Mouse (Mus musculus): ENCODE results near the gene Sohlh2. TPM values are rescaled to one million over a fixed set of nuclear protein-coding genes. Genes with fewer than 3 reads are reported as not detected.
"Not testable (repeated sequence)": the region's sequence is repeated elsewhere in the genome, so short reads cannot be mapped to it uniquely, and the experiment has no call there.

Gene Sohlh2
- polyA plus RNA-seq, 1 experiment from 2014 or later, result not detected

- TF ChIP-seq CTCF (IDR thresholded peaks at IDR 0.05), result no peak
These were observed 13.9 kb downstream of the Sohlh2 start for GRCm38 (mm10) chr3:55195581-55196327.

DNA sequence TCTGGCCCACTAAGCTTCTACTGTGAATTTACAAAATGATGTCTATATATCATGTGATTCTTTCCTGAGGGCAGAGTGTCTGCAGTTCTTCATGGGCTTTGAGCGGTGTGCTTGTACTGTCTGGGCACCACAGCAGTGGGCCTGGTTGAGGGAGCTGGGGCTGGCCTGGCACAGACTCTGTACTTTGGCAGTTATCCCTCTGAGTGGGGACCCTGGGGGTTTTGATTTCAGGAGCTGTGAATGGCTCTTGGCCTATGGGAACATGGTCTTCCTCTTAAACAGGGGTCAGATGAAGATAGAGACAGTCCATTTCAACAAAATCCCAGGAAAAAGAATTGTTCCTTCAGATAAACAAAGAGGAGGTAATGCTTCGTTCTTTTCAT lies 14.5 kb downstream of the Sohlh2 start:
- in situ Hi-C loops (cut with MboI; ENCODE audit: low pct_unique_long_range_greater_than_20kb), result no loop called here
- CTCF ChIA-PET, result interaction anchor here (1.0 kb wide), 1 partner anchor 43 kb away, joined by 3 read pairs; no protein-coding TSS in a partner anchor
- POLR2A ChIA-PET, result no interaction called here
- TF ChIP-seq CTCF (IDR thresholded peaks at IDR 0.05), result no peak
- no peaks in the 10 kb centered on the region for H3K27me3 ChIP-seq
- ATAC-seq (no peak), DNase-seq (ENCODE audit: low read depth, low spot score) (no peak)

More at GRCm38 (mm10) chr3:55195581-55196327, 13.9 kb downstream of the Sohlh2 start:
- DNase-seq (ENCODE audit: low read depth, low spot score) (no peak), ATAC-seq (no peak)
- ChIA-PET CTCF (interaction anchor here (1.0 kb wide), 1 partner anchor 43 kb away, joined by 3 read pairs; no protein-coding TSS in a partner anchor), POLR2A (no interaction called here)
- in situ Hi-C loops (cut with MboI; ENCODE audit: low pct_unique_long_range_greater_than_20kb), result no loop called here
- H3K27me3 ChIP-seq, result no peaks in the 10 kb centered on the region

- H3K27me3 ChIP-seq; in situ Hi-C loops (cut with MboI; ENCODE audit: low pct_unique_long_range_greater_than_20kb); CTCF ChIA-PET; POLR2A ChIA-PET; ATAC-seq; DNase-seq (ENCODE audit: low read depth, low spot score): not testable (repeated sequence)
These were observed 21.8 kb downstream of the Sohlh2 start for GRCm38 (mm10) chr3:55203621-55204020.

DNA sequence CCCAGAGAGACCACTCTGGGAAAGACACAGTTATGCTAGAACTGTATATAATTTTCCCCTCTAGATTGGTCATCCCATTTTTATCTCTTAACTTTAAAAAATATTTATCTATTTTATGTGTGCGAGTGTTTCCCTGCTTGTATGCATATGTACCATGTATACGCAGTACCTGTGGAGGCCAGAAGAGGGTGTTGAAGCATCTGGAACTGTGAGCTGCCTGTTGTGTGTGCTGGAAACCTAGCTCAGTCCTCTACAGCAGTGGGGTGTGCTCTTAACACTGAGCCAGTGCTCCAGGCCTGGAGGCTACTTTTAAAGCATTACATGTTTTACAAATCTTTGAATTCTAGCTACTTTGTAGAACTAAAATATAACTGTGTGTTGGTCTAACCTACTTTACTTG lies 24.6 kb downstream of the Sohlh2 start:
- peak; percentile 58 for TF ChIP-seq CTCF (IDR thresholded peaks at IDR 0.05)
- ATAC-seq (no peak), DNase-seq (ENCODE audit: low read depth, low spot score) (no peak)
- ChIA-PET POLR2A (no interaction called here), CTCF (interaction anchor here (0.6 to 1.7 kb wide), 7 partner anchors 16 to 148 kb away, joined by 3 to 5 read pairs (median 3); no protein-coding TSS in a partner anchor)
- in situ Hi-C loops (cut with MboI; ENCODE audit: low pct_unique_long_range_greater_than_20kb), result no loop called here
- no peaks in the 10 kb centered on the region for H3K27me3 ChIP-seq

DNA sequence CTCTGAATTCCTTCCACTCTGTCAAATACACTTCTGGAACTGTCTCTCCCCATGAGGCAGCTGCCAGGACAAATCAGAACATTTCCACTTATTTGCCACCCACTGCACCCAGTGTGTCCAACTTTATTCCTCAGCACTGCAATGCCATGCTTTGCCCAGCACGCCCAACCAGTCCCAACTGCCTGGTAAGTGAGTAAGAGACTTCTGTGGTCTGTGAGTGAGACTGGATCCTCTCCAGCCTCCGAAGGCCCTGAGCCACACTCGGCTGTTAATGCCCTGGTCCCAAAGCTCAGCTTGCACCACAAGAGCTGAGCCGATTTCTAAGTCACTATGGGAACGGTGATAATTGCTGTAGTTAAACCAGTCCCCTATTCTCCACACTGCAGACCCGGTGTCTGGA lies 25.8 kb downstream of the Sohlh2 start:
- no peak for TF ChIP-seq CTCF (IDR thresholded peaks at IDR 0.05)
- H3K27me3 ChIP-seq, result no peaks in the 10 kb centered on the region
- DNase-seq (ENCODE audit: low read depth, low spot score) (no peak), ATAC-seq (no peak)
- ChIA-PET CTCF (interaction anchor here (1.2 to 1.7 kb wide), 3 partner anchors 21 to 142 kb away, joined by 3 to 5 read pairs (median 3); no protein-coding TSS in a partner anchor), POLR2A (no interaction called here)
- in situ Hi-C loops (cut with MboI; ENCODE audit: low pct_unique_long_range_greater_than_20kb), result no loop called here

DNA sequence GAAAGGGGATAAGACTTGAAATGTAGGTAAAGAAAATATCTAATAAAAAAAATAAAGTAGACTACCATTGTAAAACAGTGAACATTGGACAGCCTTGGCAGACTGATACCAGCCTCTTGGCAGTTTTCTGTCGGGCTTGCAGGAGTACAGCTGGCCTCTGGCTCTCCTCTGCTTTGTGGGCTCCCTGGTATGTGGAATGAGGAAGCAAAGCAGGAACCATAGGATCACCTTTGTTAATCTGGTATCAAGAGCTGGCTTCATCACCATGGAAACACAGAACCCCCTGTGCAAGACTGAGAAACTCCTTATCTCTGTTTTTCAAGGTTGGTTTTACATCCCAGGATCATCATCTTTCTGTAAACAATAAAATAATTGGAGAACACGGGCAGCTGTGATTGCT lies 30.4 kb downstream of the Sohlh2 start:
- TF ChIP-seq CTCF (IDR thresholded peaks at IDR 0.05), result no peak
- no peaks in the 10 kb centered on the region for H3K27me3 ChIP-seq
- ChIA-PET POLR2A (no interaction called here), CTCF (interaction anchor here (0.8 to 1.6 kb wide), 5 partner anchors 9 to 59 kb away, joined by 3 to 4 read pairs (median 3); no protein-coding TSS in a partner anchor)
- ATAC-seq (no peak), DNase-seq (ENCODE audit: low read depth, low spot score) (no peak)
- in situ Hi-C loops (cut with MboI; ENCODE audit: low pct_unique_long_range_greater_than_20kb), result loop anchor here (10.0 kb wide), 1 partner anchor 143 kb away; no protein-coding TSS in a partner anchor

GRCm38 (mm10) chr3:55213785-55214184 lies 32.0 kb downstream of the Sohlh2 start:
- ATAC-seq (no peak), DNase-seq (ENCODE audit: low read depth, low spot score) (no peak)
- ChIA-PET CTCF (interaction anchor here (1.1 to 1.5 kb wide), 8 partner anchors 8 to 140 kb away, joined by 3 to 5 read pairs (median 3); no protein-coding TSS in a partner anchor), POLR2A (interaction anchor here (0.5 to 1.0 kb wide), 3 partner anchors 60 to 120 kb away, joined by 3 read pairs; no protein-coding TSS in a partner anchor)
- TF ChIP-seq CTCF (IDR thresholded peaks at IDR 0.05), result no peak
- no peaks in the 10 kb centered on the region for H3K27me3 ChIP-seq
- in situ Hi-C loops (cut with MboI; ENCODE audit: low pct_unique_long_range_greater_than_20kb), result loop anchor here (10.0 kb wide), 1 partner anchor 141 kb away; no protein-coding TSS in a partner anchor

DNA sequence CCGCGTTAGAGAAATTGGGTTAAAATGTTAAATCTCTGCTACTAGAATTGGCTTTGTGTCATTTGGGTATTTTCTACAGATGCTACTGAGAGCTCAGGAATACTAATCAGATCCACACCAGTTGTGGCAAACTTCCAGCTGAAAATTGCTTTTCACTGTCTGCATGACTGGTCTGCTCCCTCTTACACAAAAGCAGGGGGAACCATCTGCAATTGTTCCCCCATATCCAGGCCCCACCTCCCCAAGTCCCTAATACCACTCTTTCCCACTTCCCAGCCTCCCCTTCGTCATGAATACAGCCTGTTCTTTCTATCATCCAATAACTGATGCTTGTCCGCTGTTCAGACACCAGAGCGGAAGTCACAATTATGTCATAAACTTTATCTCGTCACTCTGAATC lies 32.6 kb downstream of the Sohlh2 start:
- no peaks in the 10 kb centered on the region for H3K27me3 ChIP-seq
- DNase-seq (ENCODE audit: low read depth, low spot score), result no peak
- ATAC-seq, result no peak
- POLR2A ChIA-PET, result interaction anchor here (0.5 to 1.0 kb wide), 3 partner anchors 60 to 121 kb away, joined by 3 read pairs; no protein-coding TSS in a partner anchor
- no peak for TF ChIP-seq CTCF (IDR thresholded peaks at IDR 0.05)
- CTCF ChIA-PET, result interaction anchor here (1.1 to 1.5 kb wide), 6 partner anchors 7 to 140 kb away, joined by 3 to 5 read pairs (median 3); no protein-coding TSS in a partner anchor
- in situ Hi-C loops (cut with MboI; ENCODE audit: low pct_unique_long_range_greater_than_20kb), result loop anchor here (10.0 kb wide), 1 partner anchor 140 kb away; no protein-coding TSS in a partner anchor

GRCm38 (mm10) chr3:55222502-55222901 lies 40.7 kb downstream of the Sohlh2 start:
- ChIA-PET POLR2A (interaction anchor here (1.5 kb wide), 1 partner anchor 24 kb away, joined by 3 read pairs; no protein-coding TSS in a partner anchor), CTCF (interaction anchor here (0.8 to 2.7 kb wide), 15 partner anchors 8 to 132 kb away, joined by 3 to 7 read pairs (median 4); partner anchors contain the start of gene Dclk1)
- DNase-seq (ENCODE audit: low read depth, low spot score) (no peak), ATAC-seq (no peak)
- H3K27me3 ChIP-seq, result no peaks in the 10 kb centered on the region
- peak; percentile 83 for TF ChIP-seq CTCF (IDR thresholded peaks at IDR 0.05)
- in situ Hi-C loops (cut with MboI; ENCODE audit: low pct_unique_long_range_greater_than_20kb), result no loop called here

DNA sequence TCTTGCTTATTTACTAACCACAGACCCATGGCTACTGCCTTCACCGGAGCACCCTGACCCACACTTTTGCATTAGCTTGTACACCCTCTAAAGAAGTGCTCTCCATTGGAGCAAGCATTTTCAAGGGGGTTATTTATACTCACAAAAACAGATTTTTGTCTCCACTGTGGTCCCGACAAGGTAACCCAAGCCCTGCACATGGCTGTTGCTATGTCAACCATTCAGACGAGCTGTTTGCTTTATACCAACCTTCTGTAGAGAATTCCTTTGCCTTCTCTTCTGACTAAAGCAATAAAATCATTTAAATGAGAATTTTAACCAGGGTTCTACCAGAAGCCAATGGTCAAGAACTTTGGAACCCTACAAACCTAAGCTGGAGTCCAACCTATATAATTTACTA lies 42.0 kb downstream of the Sohlh2 start:
- no peak for DNase-seq (ENCODE audit: low read depth, low spot score)
- CTCF ChIA-PET, result interaction anchor here (0.8 to 2.0 kb wide), 4 partner anchors 12 to 131 kb away, joined by 3 to 7 read pairs (median 4); no protein-coding TSS in a partner anchor
- in situ Hi-C loops (cut with MboI; ENCODE audit: low pct_unique_long_range_greater_than_20kb), result no loop called here

More for the DNA sequence above, 42.0 kb downstream of the Sohlh2 start:
- TF ChIP-seq CTCF (IDR thresholded peaks at IDR 0.05), result no peak
- POLR2A ChIA-PET, result interaction anchor here (1.1 to 1.5 kb wide), 2 partner anchors 23 to 39 kb away, joined by 3 read pairs; no protein-coding TSS in a partner anchor
- no peak for ATAC-seq
- no peaks in the 10 kb centered on the region for H3K27me3 ChIP-seq

Measured in Patski (cell line).